Mouse (Mus musculus) limb, embryonic 14.5 days (tissue): ENCODE measurements at regions not wholly inside any gene's neighbourhood (a gene's known extent, or its start where the extent isn't known, plus 50 kb on each side); places are given as distances from the start of the nearest gene placed in this dataset.

ENCODE experiments used
- ATAC-seq: fragments of 200-750 bp; cut with Nextera tagmentation; 2 replicates; pipeline ENCODE4 v1.8.0; 2017; ENCODE audit warnings: low read depth, moderate number of reproducible peaks, moderate TSS enrichment; ENCODE audit not compliant: low FRiP score
- DNase-seq: peaks from one replicate; pipeline ENCODE4 v3.0.0-alpha.2; 2015; ENCODE audit warnings: low spot score
- H3K27ac ChIP-seq: fragments of 300-500 bp; sonication (generic); replicated peaks from 2 replicates; pipeline ENCODE4 v1.5.1; 2014; ENCODE audit warnings: low read depth, mild to moderate bottlenecking, low read length, moderate library complexity, mixed read lengths
- H3K27me3 ChIP-seq: fragments of 300-500 bp; sonication (generic); 2 replicates; pipeline ENCODE4 v1.6.1; 2014; ENCODE audit warnings: low read length, mixed read lengths; ENCODE audit not compliant: control insufficient read depth, insufficient read depth
- H3K36me3 ChIP-seq: fragments of 300-500 bp; sonication (generic); 2 replicates; pipeline ENCODE4 v1.6.1; 2014; ENCODE audit warnings: mild to moderate bottlenecking, low read length, moderate library complexity, mixed read lengths; ENCODE audit not compliant: control insufficient read depth, insufficient read depth
- H3K4me1 ChIP-seq: fragments of 300-500 bp; sonication (generic); 2 replicates; pipeline ENCODE4 v1.6.1; 2014; ENCODE audit warnings: antibody characterized with exemption, low read length, mixed read lengths; ENCODE audit not compliant: control insufficient read depth, insufficient read depth
- H3K4me2 ChIP-seq: fragments of 300-500 bp; sonication (generic); replicated peaks from 2 replicates; pipeline ENCODE4 v1.6.1; 2014; ENCODE audit warnings: low read depth, mild to moderate bottlenecking, low read length, moderate library complexity; ENCODE audit not compliant: severe bottlenecking
- H3K4me3 ChIP-seq: fragments of 300-500 bp; sonication (generic); replicated peaks from 2 replicates; pipeline ENCODE4 v1.5.1; 2014; ENCODE audit warnings: low read length
- H3K9ac ChIP-seq: fragments of 300-500 bp; sonication (generic); 2 replicates; pipeline ENCODE4 v1.6.1; 2014; ENCODE audit warnings: mild to moderate bottlenecking, low read depth, low read length, moderate library complexity; ENCODE audit not compliant: severe bottlenecking
- H3K9me3 ChIP-seq: fragments of 300-500 bp; sonication (generic); 2 replicates; pipeline ENCODE4 v1.6.1; 2016; ENCODE audit warnings: low read length; ENCODE audit not compliant: control insufficient read depth
- POLR2A ChIP-seq: fragments of 200-500 bp; IDR thresholded peaks from 2 replicates; pipeline ENCODE4 v1.8.0; 2012; ENCODE audit warnings: inconsistent platforms, mild to moderate bottlenecking, moderate library complexity, borderline replicate concordance; ENCODE audit not compliant: insufficient read depth, insufficient read length; ENCODE audit errors: extremely low read depth
- WGBS: fragments of 180-500 bp; shearing (Covaris S2); extraction: QIAGEN DNeasy Blood & Tissue Kit; methylation state at CpG from one replicate; pipeline ENCODE4 v1.1.7; 2014; 5-methylcytosine and 5-hydroxymethylcytosine counted together

DNA sequence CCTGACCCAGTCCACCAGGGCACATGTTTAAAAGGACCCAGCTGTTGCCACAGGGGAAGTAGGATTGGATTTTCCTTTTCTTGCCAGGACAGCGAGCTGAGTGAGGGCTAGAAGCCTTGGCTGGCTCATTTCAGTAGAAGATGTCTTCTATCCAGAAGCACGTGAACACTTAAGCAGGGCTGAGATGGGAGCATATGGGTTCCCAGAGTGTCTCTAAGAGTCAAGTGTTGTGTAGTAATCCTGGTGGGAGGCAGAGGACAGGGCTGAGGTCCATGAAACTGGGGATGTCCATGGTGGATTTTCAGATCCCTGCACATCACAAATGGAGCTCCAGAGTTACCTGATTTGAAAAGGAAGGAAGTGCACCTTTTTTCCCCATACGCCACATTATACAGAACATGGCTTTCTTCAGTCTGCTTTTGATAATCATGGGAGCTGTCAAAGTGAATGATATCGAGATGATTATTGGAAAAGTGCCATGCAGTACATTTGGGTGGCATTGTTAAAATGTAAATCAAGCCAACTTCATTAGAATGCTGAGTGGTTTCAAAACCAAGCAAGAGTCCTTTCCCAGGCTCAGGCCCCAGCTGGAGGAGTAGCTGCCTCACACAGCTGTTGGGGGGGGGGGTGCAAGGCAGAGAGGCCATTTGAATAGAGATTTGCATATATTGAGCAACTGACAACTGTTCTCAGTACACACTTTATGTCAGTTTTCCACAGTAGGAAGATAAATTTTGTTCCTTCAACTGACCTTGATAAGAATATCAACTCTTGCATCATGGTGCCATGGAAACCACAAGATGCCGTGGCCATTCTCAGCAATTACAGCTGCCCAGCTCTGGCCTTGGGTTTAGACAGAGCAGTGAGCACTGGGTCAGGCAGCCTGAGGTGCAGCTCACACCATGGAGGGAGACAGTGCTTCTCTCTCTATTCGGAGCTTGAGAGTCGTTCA lies 81.7 kb downstream of the Slc35b3 start:
- DNase-seq (no peak), ATAC-seq (no peak)
- Histone ChIP-seq H3K4me3 (no peak overlapping the region), H3K27ac (no peak overlapping the region), H3K4me2 (no peak overlapping the region), H3K36me3 (no peaks in the 10 kb centered on the region), H3K9me3 (no peaks in the 10 kb centered on the region), H3K27me3 (no peaks in the 10 kb centered on the region), H3K9ac (no peak overlapping the region), H3K4me1 (no peaks in the 10 kb centered on the region)
- no peak for TF ChIP-seq POLR2A
- 87% methylated on average over 7 of the region's 7 CpGs for WGBS

DNA sequence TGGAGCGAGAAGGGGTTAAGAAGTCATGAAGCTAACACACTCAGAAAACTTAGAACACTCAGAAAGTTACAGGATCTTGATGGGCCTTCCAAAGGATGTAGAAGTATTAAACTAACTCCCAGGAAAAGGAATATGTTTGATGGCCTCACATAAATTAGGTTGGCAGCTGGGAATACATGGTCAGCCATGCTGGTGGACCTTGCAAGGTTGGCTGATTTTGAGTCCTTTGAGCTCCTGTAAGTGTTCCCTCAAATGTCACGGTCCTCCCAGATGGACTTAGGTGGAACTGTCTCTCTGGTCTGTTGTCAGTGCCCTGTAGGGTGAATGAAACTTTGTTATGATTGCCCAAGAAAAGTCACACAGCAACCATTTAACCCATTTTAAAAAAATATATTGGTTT lies 84.8 kb downstream of the Slc35b3 start:
- 89% methylated on average over 2 of the region's 2 CpGs for WGBS
- no peaks in the 10 kb centered on the region for H3K4me1 ChIP-seq
- H3K9ac ChIP-seq: no peak overlapping the region
- no peaks in the 10 kb centered on the region for H3K9me3 ChIP-seq
- no peak overlapping the region for H3K4me3 ChIP-seq
- no peaks in the 10 kb centered on the region for H3K36me3 ChIP-seq
- no peak overlapping the region for H3K27ac ChIP-seq
- ATAC-seq: no peak
- no peaks in the 10 kb centered on the region for H3K27me3 ChIP-seq
- no peak for DNase-seq
- H3K4me2 ChIP-seq: no peak overlapping the region
- TF ChIP-seq POLR2A: no peak

DNA sequence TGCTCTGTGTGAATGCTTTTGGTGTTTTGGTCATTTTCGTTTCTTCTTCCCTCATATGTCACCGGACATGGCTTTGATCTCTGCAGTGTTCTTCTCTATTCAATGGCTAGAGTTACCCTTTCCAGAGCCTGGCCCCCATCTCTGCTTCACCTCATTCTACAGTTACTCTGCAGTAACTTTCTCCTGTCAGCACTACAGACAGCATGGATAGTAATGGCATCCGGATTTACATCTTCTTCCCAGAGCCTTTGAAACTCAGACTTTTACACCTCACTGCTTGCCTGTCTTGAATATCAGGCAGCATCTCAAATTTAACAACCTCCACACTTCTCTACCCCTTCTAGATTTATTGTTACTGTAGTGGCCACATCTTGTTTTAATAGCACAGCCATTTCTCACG lies 96.7 kb downstream of the Slc35b3 start:
- no peaks in the 10 kb centered on the region for H3K27me3 ChIP-seq
- H3K9ac ChIP-seq: no peak overlapping the region
- no peak overlapping the region for H3K4me3 ChIP-seq
- no peaks in the 10 kb centered on the region for H3K36me3 ChIP-seq
- H3K9me3 ChIP-seq: no peaks in the 10 kb centered on the region
- no peak overlapping the region for H3K27ac ChIP-seq
- WGBS: 36% methylated on average over 4 of the region's 4 CpGs
- no peak overlapping the region for H3K4me2 ChIP-seq
- no peak for TF ChIP-seq POLR2A
- H3K4me1 ChIP-seq: no peaks in the 10 kb centered on the region
- DNase-seq (no peak), ATAC-seq (no peak)

DNA sequence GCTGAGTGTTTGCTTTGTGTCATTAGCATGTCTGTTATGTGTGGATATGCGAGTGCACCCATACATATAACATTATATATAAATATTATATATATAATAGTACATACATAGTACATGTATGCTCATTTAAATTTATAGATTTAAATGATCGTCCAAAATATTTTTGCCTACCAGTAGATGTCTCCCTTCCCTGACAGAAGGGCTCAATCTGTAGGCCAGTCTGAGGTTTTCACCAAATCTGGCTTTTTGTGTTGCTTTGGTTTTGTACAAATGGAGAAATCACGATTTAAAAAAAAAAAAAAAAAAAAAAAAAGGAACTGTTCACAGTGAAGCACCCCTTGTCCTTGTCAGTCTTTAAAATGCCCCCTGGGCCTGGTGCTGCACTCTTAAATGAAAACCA lies 104.9 kb downstream of the Slc35b3 start:
- Histone ChIP-seq H3K4me2 (no peak overlapping the region), H3K4me3 (no peak overlapping the region), H3K4me1 (no peaks in the 10 kb centered on the region), H3K9me3 (no peaks in the 10 kb centered on the region), H3K27me3 (no peaks in the 10 kb centered on the region), H3K36me3 (no peaks in the 10 kb centered on the region), H3K27ac (no peak overlapping the region), H3K9ac (no peak overlapping the region)
- no peak for TF ChIP-seq POLR2A
- peak; percentile 11 for DNase-seq
- WGBS: 70% methylated on average over 3 of the region's 3 CpGs
- no peak for ATAC-seq

DNA sequence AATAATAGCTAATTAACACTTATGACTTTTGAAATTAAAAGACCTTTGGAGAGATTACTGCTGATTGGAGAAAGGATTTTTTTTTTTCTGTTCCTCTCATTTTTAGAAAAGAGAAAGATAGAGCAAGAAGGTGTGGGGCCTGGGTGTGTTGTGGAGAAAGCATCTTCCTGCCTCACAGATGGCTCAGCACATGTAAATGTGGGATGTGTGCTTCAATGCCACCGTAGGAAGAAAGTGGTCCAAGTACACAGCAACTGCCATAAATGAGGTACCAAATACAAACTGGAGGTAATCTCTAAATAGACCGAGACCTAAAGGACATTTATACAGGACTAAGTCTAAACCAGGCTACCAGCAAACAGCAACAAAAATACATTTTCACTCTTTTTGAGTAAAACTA lies 105.7 kb downstream of the Slc35b3 start:
- Histone ChIP-seq H3K4me2 (no peak overlapping the region), H3K4me1 (no peaks in the 10 kb centered on the region), H3K27ac (no peak overlapping the region), H3K36me3 (no peaks in the 10 kb centered on the region), H3K9ac (no peak overlapping the region), H3K27me3 (no peaks in the 10 kb centered on the region), H3K9me3 (no peaks in the 10 kb centered on the region), H3K4me3 (no peak overlapping the region)
- WGBS: 92% methylated on average over 2 of the region's 2 CpGs
- TF ChIP-seq POLR2A: no peak
- DNase-seq: no peak
- ATAC-seq: no peak
